Comparison of ENCODE assay signal across 14 mouse cellular contexts in the genomic region with DNA sequence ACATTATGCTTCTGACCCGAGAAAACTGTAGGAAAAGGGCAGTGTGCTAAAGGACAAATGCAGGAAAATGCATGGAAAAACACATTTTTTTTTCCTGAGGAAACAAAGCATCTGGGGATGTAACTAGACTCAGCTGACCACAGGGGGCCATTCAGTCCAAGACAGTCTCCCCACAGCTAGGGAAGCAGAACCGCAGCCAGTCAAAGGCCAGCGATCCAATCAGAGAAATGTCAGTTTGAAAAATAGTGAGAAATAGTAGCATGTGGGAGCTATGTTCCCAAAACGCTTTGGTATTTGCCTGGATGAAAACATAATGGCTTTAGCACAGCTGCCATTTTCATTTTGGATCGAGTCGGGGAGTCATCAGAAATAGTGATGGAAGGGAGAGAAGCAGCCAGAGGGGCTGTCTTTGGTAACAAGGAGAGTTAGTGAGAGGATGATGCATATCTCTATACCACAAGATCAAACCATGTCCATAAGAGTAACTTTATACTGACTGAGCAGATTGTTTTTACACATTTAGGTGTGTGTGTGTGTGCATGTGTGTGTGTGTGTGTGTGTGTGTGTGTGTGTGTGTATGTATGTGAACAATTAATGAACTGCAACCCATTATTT.
A peak's percentile ranks its signal among the peaks of the same experiment; 100 is the strongest.
DNase-seq lines count a peak whose midpoint lies in the region; ATAC-seq and TF ChIP-seq lines count a peak whose summit lies in the region.
"Had no signal": no experiment of that assay in that cellular context is flagged by ENCODE, and none has a peak within 500 bp of the region (broad histone marks: within the 10 kb centered on the region; RNA-seq: fewer than 3 reads in every experiment).

No protein-coding gene starts in this region.

- 0 out of 2 replicates have a peak, but pooled peaks cover 4% of the 10 kb centered on the region for H3K4me1 ChIP-seq in embryonic facial prominence, embryonic 13.5 days
- no peaks in the 10 kb centered on the region for H3K4me1 ChIP-seq in embryonic facial prominence, embryonic 10.5 days
- no peaks in the 10 kb centered on the region for H3K4me1 ChIP-seq in hindbrain, postnatal 0 days (ENCODE audit: insufficient read depth, low read length)
- H3K4me1 ChIP-seq in neural tube, embryonic 11.5 days (ENCODE audit: control insufficient read depth, insufficient read depth, low read length): no peaks in the 10 kb centered on the region

- no peaks in the 10 kb centered on the region for H3K27me3 ChIP-seq in embryonic facial prominence, embryonic 13.5 days
- no peaks in the 10 kb centered on the region for H3K27me3 ChIP-seq in embryonic facial prominence, embryonic 10.5 days (replicated peaks; ENCODE audit: low read depth, poor library complexity, severe bottlenecking)
- H3K27me3 ChIP-seq in hindbrain, postnatal 0 days (ENCODE audit: insufficient read depth, low read length): no peaks in the 10 kb centered on the region
- H3K27me3 ChIP-seq in neural tube, embryonic 11.5 days (ENCODE audit: control insufficient read depth, insufficient read depth, low read length): no peaks in the 10 kb centered on the region

- no peaks in the 10 kb centered on the region for H3K36me3 ChIP-seq in embryonic facial prominence, embryonic 13.5 days
- no peaks in the 10 kb centered on the region for H3K36me3 ChIP-seq in embryonic facial prominence, embryonic 10.5 days (replicated peaks)
- H3K36me3 ChIP-seq in hindbrain, postnatal 0 days (ENCODE audit: insufficient read depth, low read length): no peaks in the 10 kb centered on the region
- H3K36me3 ChIP-seq in neural tube, embryonic 11.5 days (ENCODE audit: control insufficient read depth, insufficient read depth, low read length): no peaks in the 10 kb centered on the region

- TF ChIP-seq CTCF in hindbrain, postnatal 0 days (IDR thresholded peaks at IDR 0.05; ENCODE audit: low read depth): no peak

- no peaks in the 10 kb centered on the region for H3K9me3 ChIP-seq in embryonic facial prominence, embryonic 13.5 days
- H3K9me3 ChIP-seq in embryonic facial prominence, embryonic 10.5 days: no peaks in the 10 kb centered on the region
- H3K9me3 ChIP-seq in hindbrain, postnatal 0 days (ENCODE audit: low read length): no peaks in the 10 kb centered on the region
- no peaks in the 10 kb centered on the region for H3K9me3 ChIP-seq in neural tube, embryonic 11.5 days (ENCODE audit: control insufficient read depth, low read length)

- H3K9ac ChIP-seq in embryonic facial prominence, embryonic 13.5 days: no peak overlapping the region
- no peak overlapping the region for H3K9ac ChIP-seq in hindbrain, postnatal 0 days (replicated peaks; ENCODE audit: low read length)
- H3K9ac ChIP-seq in neural tube, embryonic 11.5 days (ENCODE audit: low read length): no peak overlapping the region

- no peak for DNase-seq in embryonic facial prominence, embryonic 10.5 days (ENCODE audit: low spot score)
- DNase-seq in embryo, embryonic 11 days: peak; percentile 40
- peak; percentile 28 for DNase-seq in hindbrain, postnatal 0 days (ENCODE audit: low spot score)
- DNase-seq in neural tube, embryonic 11.5 days (ENCODE audit: low spot score): peak; percentile 51
- DNase-seq in kidney, postnatal 25 days: no peak
- no peak for DNase-seq in right cerebral cortex, adult 18-20 months
- DNase-seq in gastrocnemius, adult 8-10 months (ENCODE audit: low spot score in 2 of 2): no peak
- DNase-seq: B cell, adult 2 months; cerebellum, adult 2 months; gastrocnemius, adult 2 months; layer of hippocampus, adult 9-11 months; right cerebral cortex, postnatal 25 days; thymus, postnatal 36 days had no signal

- WGBS in embryonic facial prominence, embryonic 13.5 days: 52% methylated on average over 6 of the region's 6 CpGs
- 63% methylated on average over 6 of the region's 6 CpGs for WGBS in embryonic facial prominence, embryonic 10.5 days
- WGBS in hindbrain, postnatal 0 days: 16% methylated on average over 6 of the region's 6 CpGs
- 38% methylated on average over 6 of the region's 6 CpGs for WGBS in neural tube, embryonic 11.5 days

- H3K4me2 ChIP-seq in embryonic facial prominence, embryonic 13.5 days: peak overlapping the region; percentile 20; the same call in 1 of the 2 replicates
- H3K4me2 ChIP-seq in hindbrain, postnatal 0 days (ENCODE audit: low read depth, low read length): peak overlapping the region; percentile 37
- H3K4me2 ChIP-seq in neural tube, embryonic 11.5 days (ENCODE audit: low read depth): no peak overlapping the region

- H3K4me3 ChIP-seq in embryonic facial prominence, embryonic 13.5 days: no peak overlapping the region
- no peak overlapping the region for H3K4me3 ChIP-seq in embryonic facial prominence, embryonic 10.5 days
- no peak overlapping the region for H3K4me3 ChIP-seq in hindbrain, postnatal 0 days (ENCODE audit: low read length)
- no peak overlapping the region for H3K4me3 ChIP-seq in neural tube, embryonic 11.5 days (ENCODE audit: low read depth, low read length)
- H3K4me3 ChIP-seq: gastrocnemius, adult 2 months had no signal

- no peak for ATAC-seq in embryonic facial prominence, embryonic 13.5 days (ENCODE audit: insufficient number of reproducible peaks, insufficient read depth, low FRiP score, low TSS enrichment, low read depth)
- no peak for ATAC-seq in hindbrain, postnatal 0 days
- ATAC-seq in neural tube, embryonic 11.5 days (ENCODE audit: insufficient read depth, low FRiP score, low TSS enrichment): peak; percentile 72

- H3K27ac ChIP-seq in embryonic facial prominence, embryonic 13.5 days: no peak overlapping the region
- no peak overlapping the region for H3K27ac ChIP-seq in embryonic facial prominence, embryonic 10.5 days (replicated peaks)
- no peak overlapping the region for H3K27ac ChIP-seq in hindbrain, postnatal 0 days
- H3K27ac ChIP-seq in neural tube, embryonic 11.5 days (ENCODE audit: low read depth, low read length): no peak overlapping the region
- H3K27ac ChIP-seq: gastrocnemius, adult 2 months had no signal

Comparison
In these comparisons a context has a peak if more than half of its experiments do, and no peak if none do; other contexts are left out.
1. DNase-seq: peak in embryo, embryonic 11 days (single experiment), hindbrain, postnatal 0 days (single experiment) and neural tube, embryonic 11.5 days (single experiment); none in embryonic facial prominence, embryonic 10.5 days (single experiment), kidney, postnatal 25 days (0 of 2), right cerebral cortex, adult 18-20 months (single experiment) and gastrocnemius, adult 8-10 months (0 of 2).